Mouse (Mus musculus): Measurements from ENCODE around the gene Tgfa.

Tgfa gene

DNA sequence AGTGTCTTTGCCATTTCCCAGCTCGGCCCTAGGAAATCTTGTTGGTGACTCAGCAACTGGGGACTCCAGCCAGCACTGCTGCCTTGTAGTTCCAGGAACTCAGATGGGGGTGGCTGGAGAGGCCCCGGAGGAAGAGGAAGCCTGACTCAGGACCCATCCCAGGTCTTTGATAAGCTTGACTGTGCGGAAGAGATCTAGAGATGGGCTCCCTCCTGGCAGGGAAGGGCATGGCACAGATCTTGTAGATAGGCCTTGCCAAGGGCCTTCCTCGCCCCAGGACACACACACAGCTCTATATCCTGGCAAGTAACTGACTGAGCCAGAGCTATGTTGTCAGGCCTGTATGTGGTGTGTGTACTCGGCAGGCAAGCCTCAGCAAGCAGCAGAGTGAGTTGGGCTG is 24.5 kb downstream of the Tgfa start:
- no peaks in the 10 kb centered on the region for H3K36me3 ChIP-seq (ENCODE audit: insufficient read depth, low read length)

DNA sequence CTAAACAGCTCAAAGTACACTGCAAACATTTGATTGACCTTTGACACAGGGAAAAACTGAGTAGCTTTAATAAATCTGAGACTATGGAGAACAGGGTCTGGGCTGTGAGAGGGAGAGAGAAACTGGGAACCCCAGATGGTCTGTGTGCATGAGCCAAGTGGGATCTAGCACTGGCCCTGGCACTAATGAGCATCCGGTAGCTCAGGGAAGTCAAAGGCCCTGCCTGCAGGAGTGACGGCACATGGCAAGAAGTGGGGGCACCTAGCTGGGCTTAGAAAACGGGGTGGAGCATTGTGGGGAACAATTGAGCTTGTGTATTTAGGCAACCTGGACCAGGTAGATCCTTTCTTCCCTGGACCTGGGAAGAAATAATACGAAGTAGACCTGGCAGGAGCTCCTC is 25.1 kb downstream of the Tgfa start:
- Histone ChIP-seq H3K4me1 (replicated peaks; ENCODE audit: low read depth, low read length) (peaks cover 28% of the 10 kb centered on the region), H3K27me3 (ENCODE audit: insufficient read depth, low read length) (no peaks in the 10 kb centered on the region), H3K36me3 (ENCODE audit: insufficient read depth, low read length) (no peaks in the 10 kb centered on the region), H3K9me3 (ENCODE audit: low read length) (no peaks in the 10 kb centered on the region), H3K4me3 (replicated peaks; ENCODE audit: low read length) (no peak overlapping the region)
- TF ChIP-seq NANOG (IDR thresholded peaks at IDR 0.05; ENCODE audit: borderline replicate concordance, low read length) (no peak), CTCF (conservative IDR thresholded peaks at IDR 0.05; ENCODE audit: low read length) (no peak), POU5F1 (IDR thresholded peaks at IDR 0.05; ENCODE audit: borderline replicate concordance, low read length) (no peak)

More for the DNA sequence above, 24.5 kb downstream of the Tgfa start:
- no peak for TF ChIP-seq CTCF (conservative IDR thresholded peaks at IDR 0.05; ENCODE audit: low read length)
- TF ChIP-seq POU5F1 (IDR thresholded peaks at IDR 0.05; ENCODE audit: borderline replicate concordance, low read length) = no peak
- TF ChIP-seq NANOG (IDR thresholded peaks at IDR 0.05; ENCODE audit: borderline replicate concordance, low read length) = no peak
- peaks cover 28% of the 10 kb centered on the region for H3K4me1 ChIP-seq (replicated peaks; ENCODE audit: low read depth, low read length)
- H3K9me3 ChIP-seq (ENCODE audit: low read length) = no peaks in the 10 kb centered on the region
- H3K27me3 ChIP-seq (ENCODE audit: insufficient read depth, low read length) = 0 out of 2 replicates have a peak, but pooled peaks cover 4% of the 10 kb centered on the region
- no peak overlapping the region for H3K4me3 ChIP-seq (replicated peaks; ENCODE audit: low read length)

DNA sequence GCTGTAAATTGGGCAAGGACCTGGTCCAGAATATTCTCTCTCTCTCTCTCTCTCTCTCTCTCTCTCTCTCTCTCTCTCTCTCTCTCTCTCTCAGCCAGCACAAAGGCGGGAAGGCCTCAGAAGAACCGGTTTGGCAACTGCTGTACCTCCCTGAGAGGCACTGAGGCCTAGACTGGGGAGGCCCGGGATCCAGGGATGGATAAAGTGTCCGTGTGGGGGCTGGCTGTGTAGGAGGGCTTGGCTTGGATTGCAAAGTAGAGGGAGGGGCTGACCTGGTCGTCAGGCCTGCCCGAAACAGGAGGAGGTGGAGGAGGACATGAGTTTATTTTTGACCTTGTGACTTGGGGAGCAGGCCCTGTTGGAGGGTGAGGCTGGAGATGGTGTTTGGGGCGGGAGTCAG is 27.4 kb downstream of the Tgfa start:
- Histone ChIP-seq H3K36me3 (ENCODE audit: insufficient read depth, low read length) (no peaks in the 10 kb centered on the region), H3K4me3 (replicated peaks; ENCODE audit: low read length) (no peak overlapping the region), H3K4me1 (replicated peaks; ENCODE audit: low read depth, low read length) (peaks cover 28% of the 10 kb centered on the region), H3K9me3 (ENCODE audit: low read length) (peaks cover 16% of the 10 kb centered on the region), H3K27me3 (ENCODE audit: insufficient read depth, low read length) (no peaks in the 10 kb centered on the region)
- TF ChIP-seq CTCF (conservative IDR thresholded peaks at IDR 0.05; ENCODE audit: low read length) (no peak), POU5F1 (IDR thresholded peaks at IDR 0.05; ENCODE audit: borderline replicate concordance, low read length) (no peak), NANOG (IDR thresholded peaks at IDR 0.05; ENCODE audit: borderline replicate concordance, low read length) (no peak)

DNA sequence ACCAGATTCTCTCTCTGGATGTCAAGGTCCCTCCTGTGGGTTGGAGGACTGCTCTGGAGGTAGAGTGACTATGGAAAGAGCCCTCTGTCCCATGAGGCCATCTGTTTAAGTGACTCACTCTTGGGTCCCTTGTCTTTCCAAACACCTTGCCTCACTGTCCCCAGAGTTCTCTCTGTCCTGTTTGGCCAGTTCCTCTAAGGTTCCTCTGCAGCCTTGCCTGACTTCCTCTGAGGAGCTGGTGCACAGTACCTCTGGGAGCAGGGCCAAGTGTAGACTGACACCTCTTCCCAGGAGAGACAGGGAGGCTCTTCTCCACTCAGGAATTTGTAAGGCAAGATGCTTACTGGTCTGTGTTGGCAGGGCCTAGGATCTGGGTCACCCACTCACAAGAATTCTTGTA is 30.6 kb downstream of the Tgfa start:
- Histone ChIP-seq H3K27me3 (ENCODE audit: insufficient read depth, low read length) (no peaks in the 10 kb centered on the region), H3K9me3 (ENCODE audit: low read length) (peaks cover 20% of the 10 kb centered on the region), H3K4me3 (replicated peaks; ENCODE audit: low read length) (no peak overlapping the region), H3K36me3 (ENCODE audit: insufficient read depth, low read length) (no peaks in the 10 kb centered on the region), H3K4me1 (replicated peaks; ENCODE audit: low read depth, low read length) (peaks cover 25% of the 10 kb centered on the region)
- TF ChIP-seq NANOG (IDR thresholded peaks at IDR 0.05; ENCODE audit: borderline replicate concordance, low read length) = no peak
- no peak for TF ChIP-seq CTCF (conservative IDR thresholded peaks at IDR 0.05; ENCODE audit: low read length)
- TF ChIP-seq POU5F1 (IDR thresholded peaks at IDR 0.05; ENCODE audit: borderline replicate concordance, low read length) = no peak

DNA sequence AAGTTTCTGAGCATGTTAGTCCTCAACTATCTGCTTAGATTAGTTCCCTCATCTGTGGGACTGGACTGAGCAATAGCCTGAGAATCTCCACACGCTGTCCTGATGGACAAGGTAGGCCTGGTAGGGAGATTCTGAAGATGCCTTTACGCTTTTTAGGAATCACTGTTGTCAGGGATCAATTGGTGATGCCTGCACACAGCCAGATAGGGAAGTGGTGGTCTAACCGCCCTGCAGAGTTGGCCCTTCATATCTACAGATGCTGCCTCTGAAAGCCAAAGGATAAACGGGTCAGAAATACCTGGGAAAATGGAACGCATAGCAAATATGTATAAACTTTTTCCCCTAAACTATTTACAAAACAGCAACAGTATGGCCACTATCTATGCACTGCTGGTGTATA is 37.3 kb downstream of the Tgfa start:
- peaks cover 3% of the 10 kb centered on the region; the same call in 1 of the 2 replicates for H3K9me3 ChIP-seq (ENCODE audit: low read length)
- H3K4me3 ChIP-seq (replicated peaks; ENCODE audit: low read length) = no peak overlapping the region
- no peaks in the 10 kb centered on the region for H3K36me3 ChIP-seq (ENCODE audit: insufficient read depth, low read length)
- H3K4me1 ChIP-seq (replicated peaks; ENCODE audit: low read depth, low read length) = peaks cover 8% of the 10 kb centered on the region
- TF ChIP-seq CTCF (conservative IDR thresholded peaks at IDR 0.05; ENCODE audit: low read length) (no peak), POU5F1 (IDR thresholded peaks at IDR 0.05; ENCODE audit: borderline replicate concordance, low read length) (no peak), NANOG (IDR thresholded peaks at IDR 0.05; ENCODE audit: borderline replicate concordance, low read length) (no peak)
- H3K27me3 ChIP-seq (ENCODE audit: insufficient read depth, low read length) = no peaks in the 10 kb centered on the region

DNA sequence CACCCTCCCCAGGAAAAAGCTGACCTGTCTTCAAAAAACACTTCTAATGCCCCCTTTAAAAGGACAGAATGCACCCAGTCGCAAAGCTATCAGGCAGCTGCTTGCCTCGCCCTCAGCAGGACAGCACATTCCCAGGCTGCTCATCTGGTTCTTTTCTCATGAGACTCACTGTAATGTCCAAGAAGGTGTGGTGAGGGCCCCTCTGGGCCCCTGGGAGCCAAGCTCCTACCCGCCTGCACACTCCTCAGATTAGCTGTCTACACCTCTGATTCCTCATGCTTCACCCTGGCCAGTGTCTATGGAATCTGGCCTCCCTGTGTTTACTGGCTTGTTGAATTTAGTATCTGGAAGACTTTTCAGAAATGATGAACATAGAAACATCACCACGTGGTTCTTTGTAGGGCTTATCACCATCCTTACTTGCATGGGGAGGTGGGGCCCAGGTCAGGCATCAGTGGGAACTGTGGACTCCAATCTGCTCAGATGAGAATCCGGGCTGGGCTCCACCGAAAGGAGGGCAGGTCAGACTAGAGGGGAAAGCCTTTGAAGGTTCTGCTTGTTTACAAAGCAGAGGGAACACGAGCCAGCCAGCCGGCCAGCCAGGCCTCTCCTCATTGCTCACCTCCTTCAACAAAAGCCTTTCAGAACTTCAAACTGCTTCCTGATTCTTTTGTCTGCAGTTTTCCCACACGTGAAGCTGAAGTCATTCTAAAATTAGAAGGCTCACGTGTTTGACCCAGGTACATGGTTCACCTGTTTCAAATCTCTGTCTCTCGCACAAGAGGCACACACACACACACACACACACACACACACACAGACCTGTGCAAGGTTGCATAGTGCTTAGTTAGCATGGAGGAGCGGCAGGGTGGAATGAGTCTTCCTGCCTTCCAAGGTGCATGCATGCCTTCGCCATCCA is 38.7 kb downstream of the Tgfa start:
- Histone ChIP-seq H3K27me3 (ENCODE audit: insufficient read depth, low read length) (no peaks in the 10 kb centered on the region), H3K4me3 (replicated peaks; ENCODE audit: low read length) (no peak overlapping the region), H3K36me3 (ENCODE audit: insufficient read depth, low read length) (no peaks in the 10 kb centered on the region), H3K4me1 (replicated peaks; ENCODE audit: low read depth, low read length) (peaks cover 8% of the 10 kb centered on the region), H3K9me3 (ENCODE audit: low read length) (peaks cover 2% of the 10 kb centered on the region; the same call in 1 of the 2 replicates)
- TF ChIP-seq CTCF (conservative IDR thresholded peaks at IDR 0.05; ENCODE audit: low read length) (no peak), POU5F1 (IDR thresholded peaks at IDR 0.05; ENCODE audit: borderline replicate concordance, low read length) (no peak), NANOG (IDR thresholded peaks at IDR 0.05; ENCODE audit: borderline replicate concordance, low read length) (no peak)

DNA sequence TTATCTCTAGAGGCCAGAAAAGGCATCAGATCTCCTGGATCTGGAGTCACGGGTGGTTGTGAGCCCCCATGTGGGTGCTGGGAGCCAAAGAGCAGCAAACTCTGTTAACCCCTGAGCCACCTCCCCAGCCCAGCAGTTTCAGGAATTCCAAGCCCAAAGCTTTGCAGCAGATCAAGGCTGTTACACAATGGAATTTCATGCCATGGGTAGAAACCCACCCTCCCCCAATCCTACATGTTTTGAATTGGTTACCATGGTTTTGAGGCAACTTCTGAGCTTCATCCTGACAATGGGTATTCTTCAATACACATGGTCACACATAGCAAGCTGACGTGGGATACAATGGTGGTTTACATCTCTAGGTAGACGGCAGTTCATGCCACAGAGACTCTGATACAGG is 49.8 kb downstream of the Tgfa start:
- Histone ChIP-seq H3K4me1 (replicated peaks; ENCODE audit: low read depth, low read length) (peaks cover 6% of the 10 kb centered on the region), H3K36me3 (ENCODE audit: insufficient read depth, low read length) (no peaks in the 10 kb centered on the region), H3K9me3 (ENCODE audit: low read length) (no peaks in the 10 kb centered on the region), H3K4me3 (replicated peaks; ENCODE audit: low read length) (no peak overlapping the region), H3K27me3 (ENCODE audit: insufficient read depth, low read length) (no peaks in the 10 kb centered on the region)
- no peak for TF ChIP-seq NANOG (IDR thresholded peaks at IDR 0.05; ENCODE audit: borderline replicate concordance, low read length)
- TF ChIP-seq POU5F1 (IDR thresholded peaks at IDR 0.05; ENCODE audit: borderline replicate concordance, low read length) = no peak
- no peak for TF ChIP-seq CTCF (conservative IDR thresholded peaks at IDR 0.05; ENCODE audit: low read length)

DNA sequence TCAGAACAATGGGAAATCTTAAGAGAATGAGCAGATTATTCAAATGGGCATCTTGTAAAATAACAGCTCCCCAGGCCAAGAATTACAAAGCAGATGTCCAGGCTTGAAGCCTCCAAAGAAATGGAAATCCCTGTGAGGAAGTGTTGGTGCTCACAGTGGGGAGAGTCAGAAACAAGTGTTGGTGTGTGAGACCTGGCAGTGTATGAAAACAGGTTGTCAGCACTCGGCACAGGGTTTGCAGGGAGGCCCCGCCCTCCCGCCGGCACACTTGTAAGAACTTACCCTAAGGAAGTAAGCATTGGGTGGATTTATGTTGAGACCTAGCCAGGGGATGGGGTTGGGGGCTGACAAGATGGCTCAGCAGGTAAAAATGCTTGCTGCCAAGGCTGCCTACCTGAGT is 50.9 kb downstream of the Tgfa start:
- Histone ChIP-seq H3K9me3 (ENCODE audit: low read length) (no peaks in the 10 kb centered on the region), H3K36me3 (ENCODE audit: insufficient read depth, low read length) (no peaks in the 10 kb centered on the region), H3K4me3 (replicated peaks; ENCODE audit: low read length) (no peak overlapping the region), H3K27me3 (ENCODE audit: insufficient read depth, low read length) (no peaks in the 10 kb centered on the region), H3K4me1 (replicated peaks; ENCODE audit: low read depth, low read length) (peaks cover 6% of the 10 kb centered on the region)
- no peak for TF ChIP-seq NANOG (IDR thresholded peaks at IDR 0.05; ENCODE audit: borderline replicate concordance, low read length)
- TF ChIP-seq POU5F1 (IDR thresholded peaks at IDR 0.05; ENCODE audit: borderline replicate concordance, low read length) = no peak
- no peak for TF ChIP-seq CTCF (conservative IDR thresholded peaks at IDR 0.05; ENCODE audit: low read length)

Data from E14TG2a.4 (cell line).